Mouse (Mus musculus) intestine, postnatal 0 days (tissue): ENCODE data around the gene Ift81. TPM values are rescaled to one million over a fixed set of nuclear protein-coding genes. Genes with fewer than 3 reads are reported as not detected.

Experiments
- ATAC-seq: fragments of 200-750 bp; cut with Nextera tagmentation; 2 replicates; pipeline ENCODE4 v1.8.0; 2017; ENCODE audit warnings: mild to moderate bottlenecking, moderate TSS enrichment, moderate library complexity
- H3K27ac ChIP-seq: fragments of 300-500 bp; sonication (generic); 2 replicates; pipeline ENCODE4 v1.5.1; 2014; ENCODE audit warnings: mild to moderate bottlenecking, low read depth, low read length, moderate library complexity
- H3K27me3 ChIP-seq: fragments of 300-500 bp; sonication (generic); replicated peaks from 2 replicates; pipeline ENCODE4 v1.6.1; 2014; ENCODE audit warnings: low read length, mixed read lengths; ENCODE audit not compliant: control insufficient read depth, insufficient read depth
- H3K36me3 ChIP-seq: fragments of 300-500 bp; sonication (generic); 2 replicates; pipeline ENCODE4 v1.6.1; 2014; ENCODE audit warnings: mild to moderate bottlenecking, moderate library complexity; ENCODE audit not compliant: control insufficient read depth, insufficient read depth
- H3K4me1 ChIP-seq: fragments of 300-500 bp; sonication (generic); replicated peaks from 2 replicates; pipeline ENCODE4 v1.6.1; 2014; ENCODE audit warnings: antibody characterized with exemption, low read length, mixed read lengths; ENCODE audit not compliant: control insufficient read depth, insufficient read depth
- H3K4me2 ChIP-seq: fragments of 300-500 bp; sonication (generic); replicated peaks from 2 replicates; pipeline ENCODE4 v1.6.1; 2014; ENCODE audit warnings: low read depth, mild to moderate bottlenecking, moderate library complexity
- H3K4me3 ChIP-seq: fragments of 300-500 bp; sonication (generic); 2 replicates; pipeline ENCODE4 v1.5.1; 2014; ENCODE audit warnings: low read depth, low read length
- H3K9ac ChIP-seq: fragments of 300-500 bp; sonication (generic); 2 replicates; pipeline ENCODE4 v1.6.1; 2014; ENCODE audit warnings: mild to moderate bottlenecking, low read depth, low read length
- H3K9me3 ChIP-seq: fragments of 300-500 bp; sonication (generic); 2 replicates; pipeline ENCODE4 v1.6.1; 2016; ENCODE audit warnings: mixed run types; ENCODE audit not compliant: control insufficient read depth
- CTCF ChIP-seq: sonication (generic); IDR thresholded peaks from 2 replicates; pipeline ENCODE4 v1.5.1; 2016; ENCODE audit warnings: low read depth, mild to moderate bottlenecking, control low read depth, antibody characterized with exemption, moderate library complexity
- WGBS: fragments of 180-500 bp; shearing (Covaris S2); extraction: QIAGEN DNeasy Blood & Tissue Kit; methylation state at CpG from one replicate; pipeline ENCODE4 v1.1.7; 2014; 5-methylcytosine and 5-hydroxymethylcytosine counted together
- polyA plus RNA-seq: library from polyadenylated mRNA; unstranded; fragments of >200 nt; fragmentation: Nextera tagmentation; extraction: Ambion mirVana; gene quantifications from 2 replicates; pipeline ENCODE4 v1.2.1, GENCODE M21; 2015

Ift81 gene
- polyA plus RNA-seq, 1 experiment from 2014 or later, result 11.7 TPM

GRCm38 (mm10) chr5:122622526-122622925, 8.2 kb upstream of the Ift81 start:
- H3K4me2 ChIP-seq, result no peak overlapping the region
- no peaks in the 10 kb centered on the region for H3K36me3 ChIP-seq
- H3K4me3 ChIP-seq, result no peak overlapping the region
- 88% methylated on average over 5 of the region's 5 CpGs for whole genome bisulfite sequencing
- no peak for ATAC-seq
- H3K27me3 ChIP-seq, result no peaks in the 10 kb centered on the region
- no peak overlapping the region for H3K9ac ChIP-seq
- no peaks in the 10 kb centered on the region for H3K4me1 ChIP-seq
- H3K9me3 ChIP-seq, result no peaks in the 10 kb centered on the region
- 0 out of 2 replicates have a peak overlapping the region, but pooled peaks have one; percentile 21 for H3K27ac ChIP-seq
- no peak for TF ChIP-seq CTCF

- no peaks in the 10 kb centered on the region for H3K36me3 ChIP-seq
- WGBS, result 34% methylated on average over 7 of the region's 7 CpGs
- H3K4me2 ChIP-seq, result no peak overlapping the region
- H3K4me3 ChIP-seq, result no peak overlapping the region
- H3K9me3 ChIP-seq, result no peaks in the 10 kb centered on the region
- no peaks in the 10 kb centered on the region for H3K4me1 ChIP-seq
- TF ChIP-seq CTCF, result no peak
- ATAC-seq, result peak; percentile 51; the same call in 1 of the 2 replicates
- no peak overlapping the region for H3K9ac ChIP-seq
- no peaks in the 10 kb centered on the region for H3K27me3 ChIP-seq
- H3K27ac ChIP-seq, result peak overlapping the region; percentile 21; the same call in 1 of the 2 replicates
Observed at GRCm38 (mm10) chr5:122621376-122621886, 7.1 kb upstream of the Ift81 start.

GRCm38 (mm10) chr5:122619686-122620296, 5.5 kb upstream of the Ift81 start:
- WGBS, result 67% methylated on average over 9 of the region's 9 CpGs

GRCm38 (mm10) chr5:122617718-122618117, 3.4 kb upstream of the Ift81 start:
- ATAC-seq, result no peak
- Histone ChIP-seq H3K4me1 (no peaks in the 10 kb centered on the region), H3K9me3 (no peaks in the 10 kb centered on the region), H3K4me3 (no peak overlapping the region), H3K36me3 (no peaks in the 10 kb centered on the region), H3K9ac (no peak overlapping the region), H3K27ac (no peak overlapping the region), H3K4me2 (no peak overlapping the region), H3K27me3 (no peaks in the 10 kb centered on the region)
- WGBS, result 75% methylated on average over 5 of the region's 5 CpGs
- TF ChIP-seq CTCF, result no peak

More at GRCm38 (mm10) chr5:122619686-122620296, 5.5 kb upstream of the Ift81 start:
- no peak for ATAC-seq
- H3K9me3 ChIP-seq, result no peaks in the 10 kb centered on the region
- no peaks in the 10 kb centered on the region for H3K36me3 ChIP-seq
- no peak overlapping the region for H3K9ac ChIP-seq
- H3K27ac ChIP-seq, result peak overlapping the region; percentile 15; the same call in 1 of the 2 replicates
- H3K27me3 ChIP-seq, result no peaks in the 10 kb centered on the region
- no peak for TF ChIP-seq CTCF
- H3K4me3 ChIP-seq, result no peak overlapping the region
- H3K4me2 ChIP-seq, result no peak overlapping the region
- no peaks in the 10 kb centered on the region for H3K4me1 ChIP-seq

GRCm38 (mm10) chr5:122611651-122612050, 2.7 kb downstream of the Ift81 start:
- no peak for TF ChIP-seq CTCF

GRCm38 (mm10) chr5:122604894-122605293, 9.4 kb downstream of the Ift81 start:
- H3K36me3 ChIP-seq, result no peaks in the 10 kb centered on the region

More at GRCm38 (mm10) chr5:122611651-122612050, 2.7 kb downstream of the Ift81 start:
- no peaks in the 10 kb centered on the region for H3K27me3 ChIP-seq
- no peak overlapping the region for H3K9ac ChIP-seq
- no peak overlapping the region for H3K4me2 ChIP-seq
- no peaks in the 10 kb centered on the region for H3K4me1 ChIP-seq
- H3K36me3 ChIP-seq, result no peaks in the 10 kb centered on the region
- no peaks in the 10 kb centered on the region for H3K9me3 ChIP-seq
- no peak overlapping the region for H3K4me3 ChIP-seq
- no peak for ATAC-seq
- no peak overlapping the region for H3K27ac ChIP-seq
- 84% methylated on average over 5 of the region's 5 CpGs for WGBS

More at GRCm38 (mm10) chr5:122604894-122605293, 9.4 kb downstream of the Ift81 start:
- ATAC-seq, result no peak
- Histone ChIP-seq H3K4me3 (no peak overlapping the region), H3K27me3 (no peaks in the 10 kb centered on the region), H3K4me2 (no peak overlapping the region), H3K9ac (no peak overlapping the region), H3K4me1 (no peaks in the 10 kb centered on the region), H3K27ac (no peak overlapping the region), H3K9me3 (no peaks in the 10 kb centered on the region)
- no peak for TF ChIP-seq CTCF
- WGBS, result 71% methylated on average over 2 of the region's 2 CpGs
